Mouse (Mus musculus): ENCODE results near the gene Coa5.
A peak's percentile ranks its signal among the peaks of the same experiment; 100 is the strongest.

The Coa5 gene

DNA sequence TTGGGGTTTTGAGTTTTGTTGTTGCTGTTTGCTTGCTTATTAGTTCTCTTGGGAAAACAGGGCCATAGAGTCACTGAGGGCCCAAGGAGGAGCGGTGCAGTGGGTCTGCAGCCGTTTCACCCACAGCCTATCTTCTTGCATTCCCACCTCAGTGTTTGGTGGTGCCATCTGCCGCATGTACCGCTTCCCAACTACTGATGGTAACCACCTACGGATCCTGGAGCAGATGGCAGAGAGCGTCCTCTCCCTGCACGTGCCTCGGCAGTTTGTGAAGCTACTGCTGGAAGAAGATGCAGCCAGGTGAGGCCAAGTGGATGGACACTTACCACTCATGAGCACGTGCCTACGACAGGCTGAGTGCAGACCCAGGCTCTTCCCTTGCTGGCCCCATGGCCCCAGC lies 61.8 kb downstream of the Coa5 start:
- peak; percentile 39 to 44 for DNase-seq (ENCODE audit: low spot score in 2 of 2)
